Mouse (Mus musculus) hindbrain, embryonic 15.5 days (tissue): ENCODE measurements around the gene Clpb. TPM values are rescaled to one million over a fixed set of nuclear protein-coding genes. Genes with fewer than 3 reads are reported as not detected.

Experiments
- polyA plus RNA-seq: library from polyadenylated mRNA; unstranded; fragments of >200 nt; fragmentation: Nextera tagmentation; extraction: Ambion mirVana; gene quantifications from 2 replicates; pipeline ENCODE4 v1.2.1, GENCODE M21; 2015

Clpb gene
- polyA plus RNA-seq, 1 experiment from 2014 or later: 43.5 TPM

Other genes starting within 250 kb of the Clpb start
- 31.3 and 34.8 TPM in 2 replicates for gene Pde2a, start 241.9 kb upstream of the Clpb start, polyA plus RNA-seq
- not detected in 2 replicates for gene Art2b, start 78.0 kb upstream of the Clpb start, polyA plus RNA-seq
- 1.5 and 2.3 TPM in 2 replicates for gene Phox2a, start 154.7 kb downstream of the Clpb start, polyA plus RNA-seq
- 17.2 and 18.2 TPM in 2 replicates for gene Inppl1, start 174.6 kb downstream of the Clpb start, polyA plus RNA-seq
- gene Folr2, start 193.6 kb downstream of the Clpb start, polyA plus RNA-seq: 2.4 and 2.9 TPM in 2 replicates
- gene Anapc15, start 200.1 kb downstream of the Clpb start, polyA plus RNA-seq: 72.9 and 77.5 TPM in 2 replicates
- 29.8 and 51.4 TPM in 2 replicates for gene Folr1, start 207.2 kb downstream of the Clpb start, polyA plus RNA-seq
- 155 and 165 TPM in 2 replicates for gene Lamtor1, start 242.3 kb downstream of the Clpb start, polyA plus RNA-seq
- gene Tomt, start 242.7 kb downstream of the Clpb start, polyA plus RNA-seq: 0.45 and 0.49 TPM in 2 replicates